Mouse (Mus musculus): ENCODE data around the gene Yif1b. TPM values are rescaled to one million over a fixed set of nuclear protein-coding genes. Genes with fewer than 3 reads are reported as not detected.
"Not testable (repeated sequence)": the region's sequence is repeated elsewhere in the genome, so short reads cannot be mapped to it uniquely, and the experiment has no call there.

Yif1b gene
- polyA plus RNA-seq (2016; fragmentation: Nextera tagmentation; extraction: Ambion mirVana) = 80.2 and 82.0 TPM in 2 replicates

DNA sequence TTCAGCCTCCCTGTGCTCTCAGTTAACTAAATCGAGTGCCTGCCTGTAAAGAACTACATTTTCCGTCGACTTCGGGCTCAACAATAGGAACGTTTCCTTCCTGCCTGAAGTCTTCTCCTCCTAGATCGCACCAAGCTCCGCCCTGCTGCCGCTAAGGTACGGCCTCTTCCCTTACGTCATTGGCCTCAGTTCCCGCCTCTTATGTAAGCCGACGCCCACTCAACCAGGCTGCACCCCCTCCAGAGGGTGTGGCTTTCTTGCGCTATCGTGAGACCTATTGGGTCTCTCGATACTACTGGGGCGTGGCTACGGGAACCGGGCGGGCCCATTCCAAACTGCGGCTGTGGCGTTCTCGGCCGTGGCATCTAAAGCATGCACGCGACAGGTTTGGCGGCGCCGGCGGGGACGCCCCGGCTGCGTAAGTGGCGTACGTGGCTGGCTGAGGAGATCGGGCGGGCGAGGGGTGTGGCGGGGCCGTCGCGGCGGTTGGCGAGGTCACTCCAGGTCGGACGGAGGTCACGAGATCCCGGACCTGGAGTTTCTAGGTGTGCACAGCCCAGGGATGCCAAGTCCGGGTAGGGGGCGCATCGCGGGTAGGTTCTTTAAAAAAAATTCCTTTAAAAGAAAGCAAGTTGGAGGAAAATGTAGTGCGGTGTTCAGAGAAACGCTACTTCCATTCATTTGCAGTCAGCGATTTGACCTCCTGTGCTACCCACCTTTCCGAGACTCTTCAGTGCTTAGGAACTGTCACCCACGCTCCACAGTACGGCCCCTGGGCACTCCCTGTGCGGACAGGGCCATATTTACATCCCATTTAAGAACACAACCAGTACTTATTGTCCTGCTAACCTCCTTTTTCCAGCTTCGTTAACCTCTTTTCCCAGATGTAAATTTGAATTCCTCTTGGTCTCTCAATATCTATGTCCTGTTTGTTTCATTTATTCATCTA lies at the start of gene Yif1b:
Gene Yif1b, plus strand, starts transcription at position 311 of the 949 bp plus-strand sequence.
- peaks cover 11% of the 10 kb centered on the region for H3K27me3 ChIP-seq (replicated peaks)
- peak within 1 kb of the TSS; percentile 59 for H3K27ac ChIP-seq
- peak within 1 kb of the TSS; percentile 66 for H3K4me3 ChIP-seq
- ATAC-seq (ENCODE audit: low FRiP score, low read depth) = peak; percentile 97
- H3K4me1 ChIP-seq = peaks cover 10% of the 10 kb centered on the region
- no peaks in the 10 kb centered on the region for H3K36me3 ChIP-seq
- H3K9ac ChIP-seq = peak within 1 kb of the TSS; percentile 67
- under 1% methylated on average over 60 of the region's 60 CpGs for WGBS
- H3K4me2 ChIP-seq (replicated peaks) = peak within 1 kb of the TSS; percentile 76
- H3K9me3 ChIP-seq = no peaks in the 10 kb centered on the region

GRCm38 (mm10) chr7:29194230-29194629 lies 43.9 kb upstream of the Yif1b start:
- not testable (repeated sequence) for ATAC-seq (ENCODE audit: low FRiP score, low read depth); H3K9me3 ChIP-seq; H3K4me2 ChIP-seq (replicated peaks); H3K4me1 ChIP-seq; H3K4me3 ChIP-seq; H3K27ac ChIP-seq; H3K9ac ChIP-seq; H3K36me3 ChIP-seq; H3K27me3 ChIP-seq (replicated peaks)
- 96% methylated on average over 1 of the region's 1 CpGs for WGBS

DNA sequence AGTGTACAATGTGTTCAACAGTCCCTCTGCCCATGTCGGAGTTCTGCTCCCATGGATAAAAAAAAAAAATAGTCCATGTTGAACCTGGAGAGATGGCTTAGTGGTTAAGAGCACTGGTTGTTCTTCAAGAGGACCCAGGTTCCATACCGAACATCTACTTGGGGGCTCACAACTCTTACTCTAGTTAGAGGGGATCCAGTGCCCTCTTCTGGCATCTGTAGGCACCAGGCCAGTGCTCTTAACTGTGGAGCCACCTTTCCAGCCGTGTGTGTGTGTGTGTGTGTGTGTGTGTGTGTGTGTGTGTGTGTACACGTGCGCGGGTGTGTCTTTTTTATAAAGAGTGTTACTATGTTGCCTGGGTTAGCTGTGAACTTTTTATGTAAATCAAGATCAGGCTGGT lies 35.6 kb upstream of the Yif1b start:
- Histone ChIP-seq H3K9ac (no peak overlapping the region), H3K9me3 (no peaks in the 10 kb centered on the region), H3K27ac (no peak overlapping the region), H3K27me3 (replicated peaks) (no peaks in the 10 kb centered on the region), H3K4me2 (replicated peaks) (no peak overlapping the region), H3K4me3 (no peak overlapping the region), H3K4me1 (no peaks in the 10 kb centered on the region), H3K36me3 (no peaks in the 10 kb centered on the region)
- ATAC-seq (ENCODE audit: low FRiP score, low read depth) = no peak
- WGBS = 87% methylated on average over 6 of the region's 6 CpGs

- not testable (repeated sequence) for H3K9me3 ChIP-seq; H3K36me3 ChIP-seq; ATAC-seq (ENCODE audit: low FRiP score, low read depth); H3K9ac ChIP-seq; H3K27ac ChIP-seq; H3K4me1 ChIP-seq
- Histone ChIP-seq H3K4me3 (peak overlapping the region; percentile 26; the same call in 1 of the 2 replicates), H3K27me3 (replicated peaks) (peaks cover 14% of the 10 kb centered on the region), H3K4me2 (replicated peaks) (peak overlapping the region; percentile 54)
- 26% methylated on average over 15 of the region's 15 CpGs for WGBS
Observed at GRCm38 (mm10) chr7:29211013-29211412, 27.1 kb upstream of the Yif1b start.

DNA sequence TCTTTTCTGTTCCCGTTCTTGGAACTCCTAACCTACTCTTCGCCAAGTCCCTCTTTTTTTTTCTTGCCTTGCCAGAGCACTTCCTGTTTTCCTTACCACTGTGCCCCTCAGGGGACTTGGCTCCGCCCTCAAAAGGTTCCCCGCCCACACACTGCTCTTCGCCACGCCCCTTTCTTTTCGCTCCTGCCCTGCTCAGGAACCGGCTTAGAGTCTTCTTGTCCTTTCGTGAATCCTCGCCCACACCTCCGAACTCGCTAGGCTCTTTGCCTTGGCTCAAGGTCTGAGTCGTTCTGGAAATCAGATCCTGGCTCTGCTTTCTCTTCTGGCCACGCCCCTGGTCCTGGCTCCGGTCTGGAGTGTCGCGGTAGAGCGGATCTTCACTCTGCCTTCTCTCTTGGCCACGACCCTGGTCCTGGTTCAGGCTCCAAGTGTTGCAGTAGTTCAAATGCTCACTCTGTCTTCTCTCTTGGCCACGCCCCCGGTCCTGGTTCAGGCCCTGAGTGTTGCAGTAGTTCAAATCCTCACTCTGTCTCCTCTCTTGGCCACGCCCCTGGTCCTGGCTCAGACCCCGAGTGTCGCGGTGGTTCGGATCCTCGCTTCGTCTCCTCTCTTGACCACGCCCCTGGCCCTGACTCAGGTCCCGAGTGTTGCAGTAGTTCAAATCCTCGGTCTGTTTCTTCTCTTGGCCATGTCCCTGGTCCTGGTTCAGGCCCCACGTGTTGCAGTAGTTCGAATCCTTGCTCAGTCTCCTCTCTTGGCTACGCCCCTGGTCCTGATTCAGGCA lies 26.5 kb upstream of the Yif1b start:
- WGBS = 5% methylated on average over 34 of the region's 34 CpGs
- no peaks in the 10 kb centered on the region for H3K9me3 ChIP-seq
- no peak overlapping the region for H3K27ac ChIP-seq
- no peaks in the 10 kb centered on the region for H3K36me3 ChIP-seq
- ATAC-seq (ENCODE audit: low FRiP score, low read depth) = no peak; the same call in 1 of the 2 replicates
- H3K4me3 ChIP-seq = peak overlapping the region; percentile 26
- peak overlapping the region; percentile 54 for H3K4me2 ChIP-seq (replicated peaks)
- H3K4me1 ChIP-seq = 0 out of 2 replicates have a peak, but pooled peaks cover 6% of the 10 kb centered on the region
- H3K9ac ChIP-seq = no peak overlapping the region
- peaks cover 14% of the 10 kb centered on the region for H3K27me3 ChIP-seq (replicated peaks)

GRCm38 (mm10) chr7:29212199-29212765 lies 25.8 kb upstream of the Yif1b start:
- no peak for ATAC-seq (ENCODE audit: low FRiP score, low read depth)
- Histone ChIP-seq H3K27ac (no peak overlapping the region), H3K9me3 (no peaks in the 10 kb centered on the region), H3K9ac (no peak overlapping the region), H3K36me3 (no peaks in the 10 kb centered on the region), H3K4me3 (no peak overlapping the region), H3K4me1 (0 out of 2 replicates have a peak, but pooled peaks cover 6% of the 10 kb centered on the region), H3K4me2 (replicated peaks) (peak overlapping the region; percentile 56), H3K27me3 (replicated peaks) (peaks cover 14% of the 10 kb centered on the region)
- WGBS = 9% methylated on average over 26 of the region's 26 CpGs

DNA sequence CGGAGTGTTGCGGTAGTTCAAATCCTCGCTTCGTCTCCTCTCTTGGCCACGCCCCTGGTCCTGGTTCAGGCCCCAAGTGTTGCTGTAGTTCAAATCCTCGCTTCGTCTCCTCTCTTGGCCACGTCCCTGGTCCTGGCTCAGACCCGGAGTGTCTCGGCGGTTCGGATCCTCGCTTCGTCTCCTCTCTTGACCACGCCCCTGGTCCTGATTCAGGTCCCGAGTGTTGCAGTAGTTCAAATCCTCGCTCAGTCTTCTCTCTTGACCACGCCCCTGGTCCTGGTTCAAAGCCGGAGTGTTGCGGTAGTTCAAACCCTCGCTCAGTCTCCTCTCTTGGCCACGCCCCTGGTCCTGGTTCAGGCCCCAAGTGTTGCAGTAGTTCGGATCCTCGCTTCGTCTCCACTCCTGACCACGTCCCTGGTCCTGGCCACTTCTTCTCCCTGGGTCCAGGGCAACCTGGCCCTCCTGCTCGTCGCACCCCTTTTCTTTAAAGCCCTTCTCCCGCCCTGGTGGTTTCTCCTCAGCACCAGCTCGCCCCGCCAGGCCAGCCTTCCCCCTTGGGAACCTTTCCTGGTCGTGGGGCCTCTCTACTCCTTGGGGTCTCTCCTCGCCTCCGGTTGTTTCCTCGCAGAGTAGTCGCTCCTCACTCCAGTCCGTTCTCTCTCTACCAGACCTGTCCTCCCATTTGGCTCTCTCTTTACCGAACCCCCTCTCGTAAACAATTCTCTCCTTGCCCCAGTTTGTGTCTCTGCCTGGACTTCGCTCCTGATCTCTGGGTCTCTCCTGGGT lies 25.2 kb upstream of the Yif1b start:
- H3K27ac ChIP-seq, H3K9me3 ChIP-seq, H3K36me3 ChIP-seq, H3K9ac ChIP-seq, H3K4me1 ChIP-seq, H3K4me3 ChIP-seq: not testable (repeated sequence)
- Histone ChIP-seq H3K4me2 (replicated peaks) (peak overlapping the region; percentile 56), H3K27me3 (replicated peaks) (peaks cover 14% of the 10 kb centered on the region)
- WGBS = 12% methylated on average over 40 of the region's 40 CpGs
- peak; percentile 11; the same call in 1 of the 2 replicates for ATAC-seq (ENCODE audit: low FRiP score, low read depth)

GRCm38 (mm10) chr7:29213675-29214082 lies 24.4 kb upstream of the Yif1b start, which contains the start of gene Catsperg1:
Gene Catsperg1 (minus strand): TSS chr7:29214035.
- H3K9ac ChIP-seq = no peak within 1 kb of the TSS
- 2% methylated on average over 20 of the region's 20 CpGs for WGBS

DNA sequence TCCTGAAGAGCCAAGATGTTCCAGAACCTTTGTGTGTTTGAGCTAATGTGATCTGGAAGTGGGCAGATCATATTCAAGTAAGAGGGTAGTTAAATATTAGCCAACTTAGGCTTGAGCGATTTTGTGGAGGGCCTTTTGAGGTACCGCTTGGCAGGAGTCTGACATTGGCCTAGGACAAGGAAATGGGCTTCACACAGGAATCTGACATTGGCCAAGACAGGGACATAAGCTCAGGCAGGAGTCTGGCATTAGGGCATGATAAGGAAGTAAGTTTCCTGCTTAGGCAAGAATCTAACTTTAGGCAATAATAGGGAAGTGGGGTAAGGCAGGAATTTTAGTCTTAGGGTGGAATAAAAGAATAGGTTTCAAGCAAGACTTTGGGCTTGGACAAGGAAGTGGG lies 23.9 kb upstream of the Yif1b start:
- Histone ChIP-seq H3K36me3 (no peaks in the 10 kb centered on the region), H3K9ac (no peak overlapping the region), H3K9me3 (no peaks in the 10 kb centered on the region), H3K4me2 (replicated peaks) (peak overlapping the region; percentile 56; the same call in 1 of the 2 replicates), H3K27me3 (replicated peaks) (peaks cover 14% of the 10 kb centered on the region), H3K27ac (no peak overlapping the region), H3K4me1 (0 out of 2 replicates have a peak, but pooled peaks cover 6% of the 10 kb centered on the region), H3K4me3 (no peak overlapping the region)
- 47% methylated on average over 2 of the region's 2 CpGs for WGBS
- no peak for ATAC-seq (ENCODE audit: low FRiP score, low read depth)

More at GRCm38 (mm10) chr7:29213675-29214082, 24.4 kb upstream of the Yif1b start, which contains the start of gene Catsperg1:
- H3K4me2 ChIP-seq (replicated peaks) = peak within 1 kb of the TSS; percentile 56
- peaks cover 14% of the 10 kb centered on the region for H3K27me3 ChIP-seq (replicated peaks)
- no peak within 1 kb of the TSS for H3K27ac ChIP-seq
- H3K36me3 ChIP-seq = no peaks in the 10 kb centered on the region
- no peaks in the 10 kb centered on the region for H3K9me3 ChIP-seq
- no peak within 1 kb of the TSS for H3K4me3 ChIP-seq
- ATAC-seq (ENCODE audit: low FRiP score, low read depth) = peak; percentile 76
- 0 out of 2 replicates have a peak, but pooled peaks cover 6% of the 10 kb centered on the region for H3K4me1 ChIP-seq

DNA sequence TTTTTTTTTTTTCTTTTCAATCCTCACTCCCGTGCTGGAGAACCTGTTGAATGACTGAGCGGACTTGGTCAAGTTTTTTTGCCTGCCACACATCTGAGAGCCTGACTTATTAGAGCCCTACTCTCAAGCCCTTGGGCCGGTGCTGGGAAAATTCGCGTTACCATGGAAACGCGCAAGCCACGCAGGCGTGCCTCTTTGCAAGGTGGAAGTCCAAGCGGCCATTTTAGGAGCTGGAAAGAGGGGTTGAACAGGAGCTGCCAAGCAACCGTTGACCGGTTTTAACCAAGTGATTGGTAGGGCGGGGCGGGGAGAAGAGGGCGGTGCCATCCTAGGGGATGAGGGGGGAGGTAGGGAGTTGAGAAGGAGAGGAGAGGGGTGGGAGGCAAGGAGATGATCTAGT lies 23.3 kb upstream of the Yif1b start:
- Histone ChIP-seq H3K4me1 (0 out of 2 replicates have a peak, but pooled peaks cover 6% of the 10 kb centered on the region), H3K27ac (no peak overlapping the region), H3K27me3 (replicated peaks) (peaks cover 14% of the 10 kb centered on the region), H3K4me3 (no peak overlapping the region), H3K36me3 (no peaks in the 10 kb centered on the region), H3K4me2 (replicated peaks) (no peak overlapping the region), H3K9ac (no peak overlapping the region), H3K9me3 (peaks cover 3% of the 10 kb centered on the region; the same call in 1 of the 2 replicates)
- ATAC-seq (ENCODE audit: low FRiP score, low read depth) = no peak
- 44% methylated on average over 15 of the region's 15 CpGs for WGBS

- Histone ChIP-seq H3K27me3 (replicated peaks) (no peaks in the 10 kb centered on the region), H3K27ac (no peak overlapping the region), H3K36me3 (no peaks in the 10 kb centered on the region), H3K9ac (peak overlapping the region; percentile 33; the same call in 1 of the 2 replicates), H3K4me3 (no peak overlapping the region), H3K9me3 (peaks cover 5% of the 10 kb centered on the region; the same call in 1 of the 2 replicates), H3K4me2 (replicated peaks) (peak overlapping the region; percentile 46), H3K4me1 (peaks cover 9% of the 10 kb centered on the region)
- WGBS = 15% methylated on average over 16 of the region's 16 CpGs
- ATAC-seq (ENCODE audit: low FRiP score, low read depth) = no peak
Observed at GRCm38 (mm10) chr7:29224756-29225394, 13.3 kb upstream of the Yif1b start.

Data from neural tube, embryonic 12.5 days (tissue).